Mouse (Mus musculus): ENCODE results near the gene Rcan1. TPM values are rescaled to one million over a fixed set of nuclear protein-coding genes. Genes with fewer than 3 reads are reported as not detected.

The Rcan1 gene
- polyA plus RNA-seq, 1 experiment = 21.6 TPM

GRCm38 (mm10) chr16:92475093-92475860 lies 4.6 kb upstream of the Rcan1 start:
- TF ChIP-seq POLR2A (IDR thresholded peaks at IDR 0.05; ENCODE audit: borderline replicate concordance, extremely low read depth, low read depth, low read length) (no peak), CTCF (IDR thresholded peaks at IDR 0.05; ENCODE audit: insufficient read depth, low read length) (no peak)
- no peak for DNase-seq
- WGBS = 55% methylated on average over 25 of the region's 25 CpGs
- Histone ChIP-seq H3K4me3 (replicated peaks; ENCODE audit: extremely low read depth, low read depth, low read length) (peak overlapping the region; percentile 32), H3K4me1 (ENCODE audit: control insufficient read depth, insufficient read depth, low read length) (no peaks in the 10 kb centered on the region)

- no peak overlapping the region for H3K4me3 ChIP-seq (replicated peaks; ENCODE audit: extremely low read depth, low read depth, low read length)
- DNase-seq = no peak
- 58% methylated on average over 3 of the region's 3 CpGs for WGBS
- no peak for TF ChIP-seq POLR2A (IDR thresholded peaks at IDR 0.05; ENCODE audit: borderline replicate concordance, extremely low read depth, low read depth, low read length)
- no peak for TF ChIP-seq CTCF (IDR thresholded peaks at IDR 0.05; ENCODE audit: insufficient read depth, low read length)
- H3K4me1 ChIP-seq (ENCODE audit: control insufficient read depth, insufficient read depth, low read length) = no peaks in the 10 kb centered on the region
Measured at GRCm38 (mm10) chr16:92472898-92473297, 2.2 kb upstream of the Rcan1 start.

- 70% methylated on average over 14 of the region's 14 CpGs for WGBS
- TF ChIP-seq CTCF (IDR thresholded peaks at IDR 0.05; ENCODE audit: insufficient read depth, low read length) (no peak), POLR2A (IDR thresholded peaks at IDR 0.05; ENCODE audit: borderline replicate concordance, extremely low read depth, low read depth, low read length) (no peak)
- Histone ChIP-seq H3K4me3 (replicated peaks; ENCODE audit: extremely low read depth, low read depth, low read length) (no peak overlapping the region), H3K4me1 (ENCODE audit: control insufficient read depth, insufficient read depth, low read length) (peaks cover 11% of the 10 kb centered on the region)
- DNase-seq = no peak
Measured at GRCm38 (mm10) chr16:92468459-92468858, 2.2 kb downstream of the Rcan1 start.

GRCm38 (mm10) chr16:92467041-92467440 lies 3.6 kb downstream of the Rcan1 start:
- Histone ChIP-seq H3K4me1 (ENCODE audit: control insufficient read depth, insufficient read depth, low read length) (peaks cover 11% of the 10 kb centered on the region), H3K4me3 (replicated peaks; ENCODE audit: extremely low read depth, low read depth, low read length) (no peak overlapping the region)
- WGBS = 83% methylated on average over 5 of the region's 5 CpGs
- TF ChIP-seq CTCF (IDR thresholded peaks at IDR 0.05; ENCODE audit: insufficient read depth, low read length) (no peak), POLR2A (IDR thresholded peaks at IDR 0.05; ENCODE audit: borderline replicate concordance, extremely low read depth, low read depth, low read length) (no peak)
- no peak for DNase-seq

GRCm38 (mm10) chr16:92465642-92466526 lies 4.8 kb downstream of the Rcan1 start:
- Histone ChIP-seq H3K4me3 (replicated peaks; ENCODE audit: extremely low read depth, low read depth, low read length) (peak overlapping the region; percentile 80), H3K4me1 (ENCODE audit: control insufficient read depth, insufficient read depth, low read length) (peaks cover 11% of the 10 kb centered on the region)
- peak; percentile 95 for DNase-seq
- TF ChIP-seq CTCF (IDR thresholded peaks at IDR 0.05; ENCODE audit: insufficient read depth, low read length) (no peak), POLR2A (IDR thresholded peaks at IDR 0.05; ENCODE audit: borderline replicate concordance, extremely low read depth, low read depth, low read length) (0 out of 2 replicates have a peak, but pooled peaks have one; percentile 24)
- under 1% methylated on average over 88 of the region's 94 CpGs for WGBS

GRCm38 (mm10) chr16:92465226-92465625 lies 5.4 kb downstream of the Rcan1 start:
- TF ChIP-seq POLR2A (IDR thresholded peaks at IDR 0.05; ENCODE audit: borderline replicate concordance, extremely low read depth, low read depth, low read length) = no peak
- no peak for TF ChIP-seq CTCF (IDR thresholded peaks at IDR 0.05; ENCODE audit: insufficient read depth, low read length)
- Histone ChIP-seq H3K4me1 (ENCODE audit: control insufficient read depth, insufficient read depth, low read length) (peaks cover 11% of the 10 kb centered on the region), H3K4me3 (replicated peaks; ENCODE audit: extremely low read depth, low read depth, low read length) (peak overlapping the region; percentile 80)
- DNase-seq = no peak
- 7% methylated on average over 10 of the region's 10 CpGs for WGBS

- WGBS = 10% methylated on average over 14 of the region's 14 CpGs
- Histone ChIP-seq H3K4me3 (replicated peaks; ENCODE audit: extremely low read depth, low read depth, low read length) (no peak overlapping the region), H3K4me1 (ENCODE audit: control insufficient read depth, insufficient read depth, low read length) (peaks cover 11% of the 10 kb centered on the region)
- DNase-seq = no peak
- no peak for TF ChIP-seq POLR2A (IDR thresholded peaks at IDR 0.05; ENCODE audit: borderline replicate concordance, extremely low read depth, low read depth, low read length)
- no peak for TF ChIP-seq CTCF (IDR thresholded peaks at IDR 0.05; ENCODE audit: insufficient read depth, low read length)
Measured at GRCm38 (mm10) chr16:92464390-92464972, 6.2 kb downstream of the Rcan1 start.

GRCm38 (mm10) chr16:92461412-92461811 lies 9.3 kb downstream of the Rcan1 start:
- 66% methylated on average over 6 of the region's 6 CpGs for WGBS
- no peak for DNase-seq
- no peak for TF ChIP-seq POLR2A (IDR thresholded peaks at IDR 0.05; ENCODE audit: borderline replicate concordance, extremely low read depth, low read depth, low read length)
- TF ChIP-seq CTCF (IDR thresholded peaks at IDR 0.05; ENCODE audit: insufficient read depth, low read length) = no peak
- no peak overlapping the region for H3K4me3 ChIP-seq (replicated peaks; ENCODE audit: extremely low read depth, low read depth, low read length)
- H3K4me1 ChIP-seq (ENCODE audit: control insufficient read depth, insufficient read depth, low read length) = peaks cover 15% of the 10 kb centered on the region

- DNase-seq = peak; percentile 68
- WGBS = 29% methylated on average over 7 of the region's 7 CpGs
- peaks cover 4% of the 10 kb centered on the region; the same call in 1 of the 2 replicates for H3K4me1 ChIP-seq (ENCODE audit: control insufficient read depth, insufficient read depth, low read length)
- TF ChIP-seq POLR2A (IDR thresholded peaks at IDR 0.05; ENCODE audit: borderline replicate concordance, extremely low read depth, low read depth, low read length) = no peak
- TF ChIP-seq CTCF (IDR thresholded peaks at IDR 0.05; ENCODE audit: insufficient read depth, low read length) = peak; percentile 94
- H3K4me3 ChIP-seq (replicated peaks; ENCODE audit: extremely low read depth, low read depth, low read length) = no peak overlapping the region
Measured at GRCm38 (mm10) chr16:92457594-92457993, 13.1 kb downstream of the Rcan1 start.

Data from lung, adult 2 months (tissue).